Mouse (Mus musculus): ENCODE measurements around the gene Ifit3b. TPM values are rescaled to one million over a fixed set of nuclear protein-coding genes. Genes with fewer than 3 reads are reported as not detected.

The Ifit3b gene
- total RNA-seq, 2 experiments from 2014 or later = 0.50 to 0.56 TPM

Other genes with a start within 250 kb of the Ifit3b start
- under 1 TPM in 1 of 2 experiments, not detected in 1; 0.27 TPM for gene Ch25h, start 132.8 kb upstream of the Ifit3b start, total RNA-seq (2021)
- gene Lipa, start 80.5 kb upstream of the Ifit3b start, total RNA-seq (2021) = 10 to 100 TPM; 26.9 to 28.6 TPM
- gene Ifit2, start 57.3 kb upstream of the Ifit3b start, total RNA-seq (2021) = 1 to 10 TPM; 3.3 to 3.5 TPM
- 1 to 10 TPM; 1.2 to 1.3 TPM for gene Ifit3, start 24.4 kb upstream of the Ifit3b start, total RNA-seq (2021)
- under 1 TPM; 0.88 to 1.00 TPM for gene Ifit1bl1, start 6.0 kb upstream of the Ifit3b start, total RNA-seq (2021)
- under 1 TPM; 0.53 to 0.59 TPM for gene Ifit1bl2, start 32.8 kb downstream of the Ifit3b start, total RNA-seq (2021)
- under 1 TPM; 0.33 to 0.85 TPM for gene Ifit1, start 32.9 kb downstream of the Ifit3b start, total RNA-seq (2021)
- gene Slc16a12, start 139.3 kb downstream of the Ifit3b start, total RNA-seq (2021) = 1 to 10 TPM; 2.8 to 4.2 TPM